Mouse (Mus musculus) brain, embryonic 18.5 days (tissue): ENCODE data around the gene Erp29.

ENCODE experiments used
- DNase-seq: peaks from one replicate; pipeline ENCODE4 v3.0.0-alpha.2; 2012; ENCODE audit warnings: low read depth, low spot score

The Erp29 gene

DNA sequence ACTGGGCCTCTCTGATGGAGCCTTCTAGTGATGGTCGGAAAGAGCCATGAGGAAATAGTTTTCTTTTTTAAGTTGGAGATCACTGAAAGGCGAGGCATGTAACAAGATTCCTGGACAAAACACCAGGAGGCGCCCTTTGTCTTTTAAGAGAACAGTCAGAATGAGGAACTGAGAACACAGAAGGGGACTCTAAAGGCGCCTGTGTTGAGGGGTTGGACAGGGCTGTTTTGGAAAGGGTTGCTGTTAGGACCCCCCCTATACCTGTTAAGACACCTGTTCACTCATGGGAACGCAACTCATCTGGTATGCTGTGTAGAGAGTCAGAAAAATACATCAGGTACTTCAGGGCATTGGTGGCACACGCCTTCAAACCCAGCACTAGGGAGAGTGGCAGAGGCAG, 2.3 kb downstream of the Erp29 start:
- no peak for DNase-seq

DNA sequence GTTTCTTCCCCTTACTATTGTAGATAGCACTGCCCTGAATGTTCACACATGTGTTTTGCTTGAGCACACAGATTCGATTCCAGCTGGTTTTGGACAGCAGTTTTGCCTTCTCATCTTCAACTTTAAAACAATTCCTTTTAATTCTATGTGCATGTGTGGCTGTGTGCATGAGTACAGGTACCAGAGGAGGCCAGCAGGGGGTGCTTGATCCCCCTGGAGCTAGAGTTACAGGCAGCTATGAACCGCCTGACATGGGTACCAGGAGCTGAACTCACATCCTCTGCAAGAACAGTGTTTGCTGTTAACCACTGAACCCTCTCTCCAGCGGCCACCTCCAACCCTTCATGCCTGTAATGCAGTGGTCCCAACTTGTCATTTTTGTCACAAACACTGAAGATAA, 3.9 kb downstream of the Erp29 start:
- no peak for DNase-seq

DNA sequence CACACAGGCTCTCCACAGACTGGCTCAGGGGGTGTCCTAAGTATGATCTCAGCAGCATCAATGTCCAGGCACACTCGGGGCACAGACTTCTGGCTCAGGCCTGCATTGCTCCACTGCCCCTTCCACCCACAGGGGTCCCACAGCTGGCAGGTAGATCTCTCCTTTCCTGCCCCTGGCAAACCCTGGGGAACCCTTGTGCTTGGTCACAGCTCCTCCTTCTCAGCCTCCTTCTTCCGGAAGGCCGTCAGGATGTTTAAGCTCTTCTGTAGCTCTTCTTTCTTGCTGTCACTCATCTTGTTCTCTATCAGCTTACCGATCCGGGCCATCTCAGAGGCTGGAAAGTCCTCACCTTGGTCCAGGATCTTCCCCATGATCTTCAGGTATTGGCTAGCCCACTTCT, 7.4 kb downstream of the Erp29 start:
- no peak for DNase-seq

DNA sequence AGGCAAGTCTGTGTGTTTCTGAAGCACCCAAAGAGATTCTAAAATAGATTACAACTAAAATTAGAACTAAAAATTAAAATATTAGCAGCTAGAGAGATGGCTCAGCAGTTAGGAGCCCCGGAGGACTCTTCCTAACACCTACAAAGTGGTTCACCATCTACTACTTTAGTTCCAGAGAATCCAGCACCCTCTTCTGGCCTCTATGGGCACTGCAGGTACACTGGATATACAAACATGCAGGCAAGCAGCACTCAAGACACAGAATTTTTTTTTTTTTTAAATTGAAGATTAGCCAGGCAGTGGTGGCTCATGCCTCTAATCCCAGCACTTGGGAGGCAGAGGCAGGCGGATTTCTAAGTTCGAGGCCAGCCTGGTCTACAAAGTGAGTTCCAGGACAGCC, 8.8 kb downstream of the Erp29 start:
- no peak for DNase-seq

DNA sequence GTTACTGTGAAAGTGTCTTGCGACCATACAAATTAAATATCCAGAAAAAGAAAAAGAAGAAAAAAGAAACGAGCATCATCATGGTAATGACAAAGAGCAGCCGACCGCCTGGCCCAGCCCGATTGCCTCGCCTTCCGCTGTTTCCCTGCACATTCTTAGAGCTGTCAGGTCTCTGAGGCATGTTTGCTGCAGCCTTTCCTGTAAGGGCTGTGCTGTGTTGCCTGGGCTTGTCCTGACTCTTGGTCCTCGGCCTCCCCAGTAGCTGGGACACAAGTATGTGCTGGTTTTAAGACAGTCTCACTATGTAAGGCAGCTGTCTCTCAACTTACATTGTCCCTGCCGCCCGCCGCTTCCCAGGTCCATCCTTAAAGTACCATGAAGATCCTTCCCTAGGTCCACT, 13.6 kb downstream of the Erp29 start:
- DNase-seq: no peak

DNA sequence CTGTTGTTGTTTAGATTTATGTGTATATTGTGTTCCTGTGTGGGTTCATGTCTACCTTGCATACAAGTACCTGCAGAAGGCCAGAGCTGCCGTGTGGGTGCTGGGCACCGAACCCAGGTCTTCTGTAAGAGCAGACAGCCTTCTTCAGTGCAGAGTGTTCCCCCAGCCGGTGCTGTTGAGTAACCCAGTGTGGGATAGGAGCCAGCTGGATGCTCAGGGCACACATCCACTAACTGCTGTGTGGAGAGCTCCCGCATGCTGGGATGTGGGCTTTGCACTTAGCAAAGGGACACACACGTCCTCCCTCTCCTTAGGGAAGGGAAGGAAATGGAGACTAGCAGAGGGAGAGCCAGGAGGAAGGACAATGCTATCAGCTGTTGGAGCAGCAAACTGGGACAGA, 14.2 kb downstream of the Erp29 start:
- no peak for DNase-seq

DNA sequence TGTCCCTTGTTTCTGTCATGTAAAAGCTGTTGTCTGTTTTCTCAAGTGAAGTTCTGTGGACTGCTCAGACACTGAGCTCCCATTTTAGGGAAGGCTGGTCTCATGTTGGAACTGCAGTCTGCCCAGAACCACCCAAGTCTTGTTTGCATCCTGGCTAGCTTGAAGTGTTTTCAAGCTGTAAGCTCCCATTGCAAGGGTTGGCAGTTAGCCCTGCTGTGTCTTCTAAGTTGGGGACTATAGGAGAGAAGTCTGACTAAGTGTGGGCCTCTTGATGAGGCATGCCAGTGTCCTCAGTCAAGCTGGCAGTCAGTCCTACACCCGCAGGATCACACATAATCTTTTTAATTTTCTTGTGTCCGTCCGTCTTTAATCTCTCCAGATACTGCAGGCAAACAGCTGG, 23.4 kb downstream of the Erp29 start:
- DNase-seq: no peak

DNA sequence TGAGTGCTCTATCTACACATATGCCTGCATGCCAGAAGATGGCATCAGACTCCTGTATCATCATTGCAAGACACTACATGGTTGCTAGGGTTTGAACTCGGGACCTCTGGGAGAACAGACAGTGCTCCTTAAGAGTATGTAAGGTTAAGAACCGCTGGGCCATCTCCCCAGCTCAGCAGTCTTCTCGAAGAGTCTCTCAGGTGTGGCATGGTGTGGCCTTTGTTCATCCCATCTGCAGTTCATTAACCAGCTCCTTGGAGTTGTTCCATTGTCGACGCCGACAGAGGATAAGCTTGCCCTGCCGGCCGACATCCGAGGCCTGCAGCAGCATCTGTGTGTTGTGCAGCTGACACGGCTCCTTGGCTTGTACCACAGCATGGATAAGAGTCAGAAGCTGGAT, 29.0 kb downstream of the Erp29 start:
- DNase-seq: no peak

DNA sequence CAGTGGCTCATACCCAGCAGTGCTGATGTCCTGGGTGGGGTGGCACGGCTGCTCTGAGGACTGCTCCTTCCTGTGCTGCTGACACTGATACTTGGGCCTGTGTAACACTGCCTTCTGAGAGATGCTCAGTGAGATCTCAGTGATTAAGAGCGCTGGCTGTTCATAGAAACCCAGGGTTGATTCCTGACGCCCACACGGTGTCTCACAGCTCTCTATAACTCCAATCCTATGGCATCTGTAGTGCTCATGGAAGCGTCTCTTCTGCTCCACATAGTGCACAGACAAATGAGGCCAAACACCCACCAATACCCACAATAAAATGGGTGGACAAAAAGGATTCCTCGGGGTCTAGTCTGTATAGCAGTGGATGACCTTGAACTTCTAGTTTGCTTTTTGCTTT, 29.5 kb downstream of the Erp29 start:
- DNase-seq: no peak

DNA sequence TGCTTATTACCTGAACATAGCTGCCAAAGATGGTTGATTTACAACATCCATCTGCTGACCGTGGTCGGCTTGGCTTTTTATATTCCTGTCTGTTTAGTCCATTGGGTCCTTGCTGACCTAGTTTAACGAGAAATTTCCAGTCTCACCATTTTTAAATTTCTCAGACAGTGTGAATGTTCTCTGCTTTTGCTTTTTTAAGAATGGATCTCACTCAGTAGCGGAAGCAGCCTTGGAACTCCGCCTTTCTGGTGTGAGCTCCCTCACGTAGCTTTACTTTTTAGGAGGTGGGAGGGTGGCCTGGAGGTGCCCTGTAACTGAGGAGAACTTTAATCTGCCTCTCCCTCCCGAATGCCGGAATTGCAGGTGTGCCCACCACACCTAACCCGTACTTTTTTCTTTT, 31.6 kb downstream of the Erp29 start:
- no peak for DNase-seq

DNA sequence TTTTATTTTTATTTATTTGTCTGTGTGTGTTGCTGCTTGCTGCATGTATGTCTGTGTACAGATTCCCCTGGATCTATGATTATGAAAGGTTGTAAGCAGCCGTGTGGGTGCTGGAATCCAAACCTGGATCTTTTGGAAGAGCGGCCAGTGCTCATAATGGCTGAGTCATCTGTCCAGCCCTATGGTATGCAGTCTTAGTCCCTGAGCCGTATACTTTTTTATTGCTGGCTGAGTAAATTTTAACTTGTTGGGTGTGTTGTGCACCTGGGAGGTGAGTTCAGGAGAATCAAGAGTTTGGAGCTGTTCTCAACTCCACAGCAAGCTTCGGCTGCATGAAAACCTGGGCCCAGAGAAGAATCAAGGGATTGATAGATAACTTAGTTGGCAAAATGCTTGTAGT, 41.3 kb downstream of the Erp29 start:
- no peak for DNase-seq

DNA sequence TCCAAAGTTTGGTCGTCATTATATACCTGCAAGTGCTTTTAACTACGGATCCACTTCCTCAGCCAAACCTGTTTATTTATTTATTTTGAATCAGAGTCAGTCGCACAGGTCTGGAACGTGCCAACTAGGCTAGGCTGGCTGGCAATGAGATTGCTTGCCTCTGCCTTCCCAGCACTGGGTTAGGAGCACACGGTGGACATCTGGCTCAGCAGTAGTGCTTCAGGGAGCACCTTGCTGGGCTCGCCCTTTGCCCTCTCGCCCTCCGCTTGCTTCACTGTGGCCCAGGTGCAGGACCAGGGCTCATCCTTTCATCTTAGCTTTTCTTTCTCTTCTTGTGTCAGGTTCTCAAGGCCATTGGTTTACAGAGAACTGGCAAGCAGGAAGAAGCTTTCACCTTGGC, 44.5 kb downstream of the Erp29 start:
- no peak for DNase-seq

DNA sequence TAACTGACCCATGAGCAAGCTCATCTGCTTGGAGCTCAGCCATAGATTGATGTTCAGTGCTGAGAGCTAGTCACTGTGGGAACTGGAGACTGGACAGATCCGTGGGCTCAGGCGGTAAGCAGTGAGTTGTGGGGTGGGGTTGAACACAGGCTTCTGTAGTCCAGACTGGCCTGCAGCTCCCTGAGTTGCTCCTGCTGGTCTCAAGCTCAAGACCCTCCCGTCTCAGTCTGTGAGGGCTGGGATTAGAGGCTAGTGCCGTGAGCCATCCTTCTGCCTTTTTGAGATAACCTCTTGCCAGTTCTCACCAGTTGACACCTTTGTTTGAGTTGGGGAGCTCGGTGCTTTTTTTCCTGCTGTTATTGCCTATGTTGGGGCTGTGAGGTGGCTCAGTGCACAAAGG, 51.5 kb downstream of the Erp29 start:
- DNase-seq: no peak

DNA sequence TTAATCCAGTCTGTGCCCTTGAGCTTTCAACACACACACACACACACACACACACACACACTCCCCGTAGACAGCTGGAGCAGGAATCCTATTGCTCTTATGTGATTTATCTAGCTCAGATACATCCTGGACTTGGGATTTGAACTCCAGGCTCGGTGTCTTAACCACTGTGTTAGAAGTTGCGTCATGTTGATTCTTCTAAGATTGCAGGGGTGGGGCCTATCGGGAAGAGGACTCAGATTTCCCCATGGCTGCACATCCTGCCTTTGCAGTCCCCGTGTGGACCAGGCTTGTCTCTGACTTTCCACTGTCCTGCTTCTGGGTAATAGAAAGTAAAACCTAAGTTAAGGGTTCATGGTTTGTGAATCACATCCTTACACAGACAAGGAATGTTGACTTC, 52.2 kb downstream of the Erp29 start:
- no peak for DNase-seq

DNA sequence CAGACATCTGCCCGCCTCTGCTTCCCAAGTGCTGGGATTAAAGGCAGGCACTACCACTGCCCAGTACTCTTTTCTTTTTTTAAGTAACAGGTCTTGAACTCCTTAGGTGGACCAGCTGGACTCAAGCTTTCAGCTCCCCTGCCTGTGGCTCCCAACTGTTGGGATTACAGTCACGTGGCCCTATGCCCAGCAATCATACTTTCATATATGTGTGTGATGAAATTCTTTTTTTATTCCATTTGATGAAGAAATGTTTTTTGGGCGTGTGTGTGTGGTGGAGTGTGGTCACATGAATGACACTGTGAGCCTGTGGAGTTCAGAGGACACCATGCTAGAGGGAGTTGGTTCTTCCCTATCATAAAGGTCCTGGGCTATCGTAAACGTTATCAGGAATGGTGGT, 52.8 kb downstream of the Erp29 start:
- DNase-seq: no peak

DNA sequence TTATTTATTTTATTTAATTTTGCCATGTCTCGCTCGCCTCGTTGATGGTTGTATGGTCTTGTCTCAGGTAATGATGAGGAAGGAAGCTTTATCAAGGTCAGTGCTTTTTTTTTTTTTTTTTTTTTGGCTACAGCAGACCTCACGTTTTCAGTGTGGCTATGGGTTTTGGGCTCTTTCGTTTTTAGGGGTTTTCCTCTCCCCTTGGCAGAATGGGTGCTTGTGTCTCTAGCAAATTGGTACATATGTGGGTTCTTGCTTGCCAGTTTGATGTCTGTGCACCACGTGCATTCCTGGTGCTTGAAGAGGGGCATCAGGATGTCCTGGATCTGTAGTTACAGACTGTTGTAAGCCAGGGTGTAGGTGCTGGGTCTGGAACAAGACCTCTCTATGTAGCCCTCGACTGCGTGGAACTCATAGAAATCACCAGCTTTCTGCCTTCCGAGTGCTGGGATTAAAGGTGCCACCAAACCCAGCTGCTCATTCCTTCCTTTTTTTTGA, 53.3 kb downstream of the Erp29 start:
- DNase-seq: no peak

DNA sequence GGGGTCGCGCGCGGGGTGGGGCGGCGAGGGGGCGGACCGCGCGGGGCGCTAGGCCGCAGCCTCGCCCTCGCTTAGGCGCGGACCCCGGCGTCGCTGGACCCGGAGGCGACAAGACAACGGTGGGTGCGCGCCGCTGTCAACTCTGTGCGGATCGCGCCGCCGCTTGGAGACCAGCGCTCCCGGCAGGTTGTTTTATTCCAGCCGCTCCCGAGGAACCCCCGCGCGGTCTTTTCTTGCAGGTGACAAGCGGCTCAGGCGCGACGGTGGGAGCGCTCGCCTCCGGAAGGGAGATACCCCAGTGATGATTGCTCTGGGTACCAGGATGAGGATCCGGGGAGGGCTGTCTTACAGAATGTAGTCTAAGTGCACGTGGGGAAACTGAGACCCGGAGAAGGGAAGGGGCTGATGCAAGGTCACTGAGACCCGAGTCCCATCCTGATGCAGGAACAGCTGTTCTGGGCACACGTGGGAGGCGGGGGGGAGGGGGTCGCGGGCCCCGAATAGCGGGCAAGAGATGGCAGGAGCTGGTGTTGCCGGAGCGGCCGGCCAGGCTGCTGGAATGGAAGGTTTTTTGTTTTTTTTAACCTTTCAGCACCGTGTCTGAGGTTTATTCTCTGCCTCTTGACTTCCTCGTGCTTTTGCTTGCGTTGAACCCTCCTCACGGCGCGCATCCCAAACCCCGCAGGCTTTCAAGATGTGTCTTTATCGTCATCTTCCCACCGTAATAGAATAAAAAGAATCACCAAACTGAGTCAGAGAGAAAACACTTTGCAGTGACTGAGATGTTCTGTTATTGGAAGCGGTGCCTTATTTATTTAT, 54.0 kb downstream of the Erp29 start:
- DNase-seq: no peak

DNA sequence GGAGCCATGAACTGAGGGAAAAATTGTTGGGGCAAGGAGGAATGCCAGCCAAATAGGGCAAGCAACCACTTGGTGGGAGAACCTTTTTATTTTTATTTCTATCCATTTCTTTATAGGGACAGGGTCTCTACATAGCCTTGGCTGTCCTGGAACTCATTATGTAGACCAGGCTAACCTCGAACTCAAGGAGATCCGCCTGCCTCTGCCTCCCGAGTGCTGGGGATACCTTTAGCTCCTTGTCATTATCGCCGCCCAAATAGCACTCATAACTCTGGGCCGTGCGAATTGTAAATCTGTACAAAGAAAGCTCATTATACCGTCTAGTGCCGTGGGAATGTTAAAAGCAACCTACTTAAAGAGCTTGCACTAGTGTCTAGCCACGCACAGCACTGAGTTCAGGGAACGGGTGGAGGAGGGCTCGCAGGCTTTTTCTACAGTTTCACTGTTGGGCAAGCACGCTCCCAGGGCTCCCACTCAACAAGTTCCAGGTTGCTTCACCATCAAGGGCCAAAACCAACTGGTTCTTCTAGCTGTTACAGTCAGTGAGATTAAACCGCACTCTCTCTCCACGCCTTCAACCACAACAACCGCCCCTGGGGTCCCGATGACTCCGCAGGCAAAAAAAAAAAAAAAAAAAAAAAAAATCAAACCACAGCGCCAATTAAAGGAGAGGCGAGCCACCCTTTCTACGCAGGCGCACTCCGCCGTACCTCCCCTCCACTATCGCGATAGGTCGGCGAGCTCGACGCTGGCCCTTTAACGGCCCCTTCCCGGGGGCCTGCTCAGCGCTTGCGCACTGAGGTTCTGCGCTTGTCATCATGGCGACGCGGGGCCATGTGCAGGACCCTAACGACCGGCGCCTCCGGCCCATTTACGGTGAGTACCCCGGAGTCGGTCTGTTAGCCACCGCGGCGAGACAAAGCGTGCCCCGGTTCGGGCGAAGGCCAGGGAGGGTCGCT, 54.8 kb downstream of the Erp29 start, which contains the start of gene Naa25:
Gene Naa25 (plus strand): TSS at position 750 of the 959 bp plus-strand sequence.
- DNase-seq: peak; percentile 91

DNA sequence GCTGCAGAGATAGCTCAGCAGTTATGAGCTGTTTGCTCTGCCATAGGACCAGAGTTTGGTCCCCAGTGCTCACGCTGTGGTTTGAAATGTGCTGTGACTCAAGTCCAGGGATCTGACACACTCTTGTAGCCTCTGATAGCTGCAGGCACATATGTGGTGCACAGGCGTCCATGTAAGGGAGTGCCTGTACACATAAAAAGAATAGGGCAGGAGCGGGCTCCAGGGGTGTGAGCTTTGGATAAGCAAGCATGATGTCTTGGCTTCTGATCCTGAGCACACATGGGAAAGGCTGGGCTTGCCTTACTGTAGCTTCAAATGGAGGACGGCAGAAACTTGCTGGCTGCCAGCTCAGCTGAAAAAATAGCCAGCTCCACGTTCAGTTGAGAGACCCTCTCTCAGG, 56.7 kb downstream of the Erp29 start:
- DNase-seq: no peak

DNA sequence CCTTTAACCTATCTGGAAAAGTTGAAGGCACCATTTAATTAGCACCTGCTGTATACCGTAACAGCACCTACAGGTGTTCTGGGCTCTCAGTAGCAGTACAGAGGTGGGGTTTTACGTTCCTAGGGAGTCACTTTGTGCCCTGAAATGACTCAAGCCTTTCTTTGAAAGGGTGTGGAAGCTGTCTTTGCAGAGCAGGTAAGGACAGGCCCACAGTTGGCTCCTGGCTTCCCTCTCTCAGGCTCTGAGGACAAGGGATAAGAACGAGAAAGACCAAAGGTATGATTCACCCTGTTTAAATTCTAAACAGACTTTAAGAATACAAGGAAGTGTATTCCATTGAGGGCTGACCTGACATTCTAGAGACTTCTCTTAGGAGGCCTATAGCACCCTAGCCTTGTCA, 58.9 kb downstream of the Erp29 start:
- DNase-seq: no peak

DNA sequence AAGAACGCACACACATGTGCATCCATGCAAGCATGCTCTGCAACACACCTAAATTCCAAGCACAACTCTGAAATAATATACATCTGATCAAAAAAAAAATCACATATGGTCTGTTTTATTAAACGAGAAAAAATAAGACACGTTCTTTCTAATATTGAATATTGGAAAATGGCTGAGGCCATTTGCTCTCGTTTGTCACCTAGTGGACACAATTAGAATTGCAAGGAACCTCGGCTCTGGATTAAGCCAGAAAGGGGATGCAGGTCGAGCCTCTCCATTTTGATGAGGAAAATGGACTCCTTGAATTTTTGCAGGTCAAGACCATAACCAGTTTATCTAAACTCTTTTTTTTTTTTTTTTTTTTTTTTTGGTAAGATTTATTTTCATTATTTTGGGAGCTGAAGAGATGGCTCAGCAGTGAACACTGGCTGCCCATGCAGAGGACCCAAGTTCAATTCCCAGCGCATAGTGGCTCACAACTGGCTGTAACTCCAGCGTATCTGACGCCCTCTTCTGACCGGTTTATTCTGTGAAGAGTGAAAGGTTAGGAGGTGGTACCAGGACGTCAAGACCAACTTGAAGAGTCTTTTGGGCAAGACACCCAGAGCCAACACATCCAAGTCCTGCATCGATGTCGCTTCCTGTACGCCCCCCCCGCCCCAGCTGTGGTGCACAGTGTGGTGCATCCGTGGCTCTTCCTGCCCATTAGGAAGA, 59.5 kb downstream of the Erp29 start:
- DNase-seq: no peak

DNA sequence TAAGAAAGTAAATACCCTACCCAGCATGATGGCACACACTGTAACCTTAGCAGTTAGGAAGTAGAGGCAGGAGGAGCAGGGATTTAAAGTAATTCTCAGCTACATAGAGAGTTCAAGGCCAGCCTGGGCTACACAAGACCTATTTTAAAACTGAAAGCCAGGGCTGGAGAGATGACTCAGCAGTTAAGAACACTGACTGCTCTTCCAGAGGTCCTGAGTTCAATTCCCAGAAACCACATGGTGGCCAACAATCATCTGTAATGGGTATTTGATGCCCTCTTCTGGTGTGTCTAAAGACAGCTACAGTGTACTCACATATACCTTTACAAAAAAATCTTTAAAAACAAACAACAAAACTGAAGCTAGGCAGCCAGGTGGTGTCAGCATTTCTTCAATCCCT, 62.6 kb downstream of the Erp29 start:
- no peak for DNase-seq
